Mouse (Mus musculus) CH12.LX (cell line): Measurements from ENCODE around the gene Aspn. TPM values are rescaled to one million over a fixed set of nuclear protein-coding genes. Genes with fewer than 3 reads are reported as not detected.

Experiments
- DNase-seq: peaks from one replicate; pipeline ENCODE4 v3.0.0-alpha.2; 2013; ENCODE audit errors: extremely low read depth
- H3K27ac ChIP-seq: 2 replicates; pipeline ENCODE4 v1.5.1; 2012; ENCODE audit warnings: low read depth, mild to moderate bottlenecking, control low read depth, moderate library complexity; ENCODE audit not compliant: insufficient read depth
- H3K27me3 ChIP-seq: replicated peaks from 2 replicates; pipeline ENCODE3; 2012; ENCODE audit warnings: inconsistent platforms
- H3K36me3 ChIP-seq, 2 experiments: replicated peaks in 1 of 2; 2 replicates each; pipeline versions ENCODE3 to v1.6.1; 2012; ENCODE audit warnings: inconsistent platforms in 1 of 2, low read length in 1 of 2, mild to moderate bottlenecking in 1 of 2, mixed read lengths in 1 of 2, moderate library complexity in 1 of 2; ENCODE audit not compliant: control insufficient read depth in 1 of 2, insufficient read depth in 1 of 2
- H3K4me1 ChIP-seq, 2 experiments: 2 replicates each; pipeline ENCODE4 v1.6.1; 2012; ENCODE audit warnings: inconsistent platforms in 1 of 2, moderate library complexity in 1 of 2; ENCODE audit not compliant: insufficient read depth in 2 of 2, control insufficient read depth in 1 of 2
- H3K4me2 ChIP-seq: 2 replicates; pipeline ENCODE4 v1.6.1; 2012; ENCODE audit warnings: low read depth, mild to moderate bottlenecking, control low read depth; ENCODE audit not compliant: poor library complexity, insufficient read depth, severe bottlenecking
- H3K4me3 ChIP-seq, 3 experiments: fragments of 150-350 bp in 1 of 3; sonication (generic) in 1 of 3; replicated peaks in 1 of 3; 2 replicates each; pipeline versions ENCODE3 to v1.5.1; 2011 to 2012; ENCODE audit warnings: low read depth in 2 of 3, low read length in 2 of 3, mild to moderate bottlenecking in 2 of 3, moderate library complexity in 2 of 3, control low read depth in 1 of 3, improper control_type of control experiment in 1 of 3, inconsistent platforms in 1 of 3, mixed read lengths in 1 of 3; ENCODE audit not compliant: poor library complexity in 1 of 3
- H3K79me2 ChIP-seq: replicated peaks from 2 replicates; pipeline ENCODE4 v1.6.1; 2012; ENCODE audit warnings: mild to moderate bottlenecking, moderate library complexity; ENCODE audit not compliant: control insufficient read depth, poor library complexity, insufficient read depth, severe bottlenecking; ENCODE audit errors: extremely low read depth
- H3K9ac ChIP-seq: 2 replicates; pipeline ENCODE4 v1.6.1; 2012; ENCODE audit warnings: low read depth, mild to moderate bottlenecking, control low read depth, moderate library complexity; ENCODE audit not compliant: insufficient read depth
- H3K9me3 ChIP-seq: replicated peaks from 2 replicates; pipeline ENCODE3; 2012; ENCODE audit warnings: low read length, inconsistent platforms, mixed read lengths
- BHLHE40 ChIP-seq: IDR thresholded peaks from 2 replicates; pipeline ENCODE4 v1.6.1; 2011; ENCODE audit warnings: mild to moderate bottlenecking, low read depth, low read length, improper control_type of control experiment
- CTCF ChIP-seq, 2 experiments: IDR thresholded peaks in 1 of 2; conservative IDR thresholded peaks in 1 of 2; 2 replicates each; pipeline ENCODE4 v1.5.1; 2011 to 2012; ENCODE audit warnings: low read depth in 2 of 2, low read length in 2 of 2, improper control_type of control experiment in 1 of 2, inconsistent platforms in 1 of 2, mild to moderate bottlenecking in 1 of 2, moderate library complexity in 1 of 2
- ELF1 ChIP-seq: IDR thresholded peaks from 2 replicates; pipeline ENCODE4 v1.6.1; 2014; ENCODE audit warnings: low read depth, mild to moderate bottlenecking, inconsistent platforms, low read length, improper control_type of control experiment
- GABPA ChIP-seq: IDR thresholded peaks from 2 replicates; pipeline ENCODE4 v1.6.1; 2012; ENCODE audit warnings: low read depth, low read length, improper control_type of control experiment, inconsistent platforms; ENCODE audit not compliant: insufficient replicate concordance
- MAFK ChIP-seq: IDR thresholded peaks from 2 replicates; pipeline ENCODE4 v1.6.1; 2011; ENCODE audit warnings: low read length, improper control_type of control experiment; ENCODE audit not compliant: insufficient replicate concordance
- MAX ChIP-seq: IDR thresholded peaks from 2 replicates; pipeline ENCODE4 v1.6.1; 2011; ENCODE audit warnings: low read length, improper control_type of control experiment
- MXI1 ChIP-seq: IDR thresholded peaks from 2 replicates; pipeline ENCODE4 v1.6.1; 2011; ENCODE audit warnings: mild to moderate bottlenecking, low read depth, low read length, improper control_type of control experiment
- MYC ChIP-seq: IDR thresholded peaks from 2 replicates; pipeline ENCODE4 v1.6.1; 2011; ENCODE audit warnings: low read depth, mild to moderate bottlenecking, improper control_type of control experiment, low read length
- NRF1 ChIP-seq: IDR thresholded peaks from 2 replicates; pipeline ENCODE4 v1.6.1; 2014; ENCODE audit warnings: low read depth, mild to moderate bottlenecking, inconsistent platforms, low read length, improper control_type of control experiment, moderate library complexity
- PAX5 ChIP-seq: IDR thresholded peaks from 2 replicates; pipeline ENCODE4 v1.6.1; 2012; ENCODE audit warnings: low read length, inconsistent platforms, mixed read lengths
- RAD21 ChIP-seq: IDR thresholded peaks from 2 replicates; pipeline ENCODE4 v1.6.1; 2011; ENCODE audit warnings: low read depth, mild to moderate bottlenecking, low read length, improper control_type of control experiment, moderate library complexity
- SMC3 ChIP-seq: IDR thresholded peaks from 2 replicates; pipeline ENCODE4 v1.6.1; 2011; ENCODE audit warnings: low read depth, low read length, improper control_type of control experiment
- USF1 ChIP-seq: IDR thresholded peaks from 2 replicates; pipeline ENCODE4 v1.6.1; 2014; ENCODE audit warnings: low read depth, mild to moderate bottlenecking, inconsistent platforms, low read length, improper control_type of control experiment
- ZC3H11A ChIP-seq: IDR thresholded peaks from 2 replicates; pipeline ENCODE4 v1.6.1; 2012; ENCODE audit warnings: low read depth, mild to moderate bottlenecking, inconsistent platforms, low read length, improper control_type of control experiment
- ZMIZ1 ChIP-seq: IDR thresholded peaks from 2 replicates; pipeline ENCODE4 v1.6.1; 2012; ENCODE audit warnings: low read depth, mild to moderate bottlenecking, inconsistent platforms, low read length, improper control_type of control experiment
- dilution Hi-C: fragments of 300-500 bp; cut with MboI; formaldehyde crosslinking; loops from 2 replicates; pipeline ENCODE4 v1.14.3; 2020; ENCODE audit warnings: low sequenced_read_pairs; ENCODE audit not compliant: extremely low pct_unique_long_range_greater_than_20kb, extremely low pct_ligation_motif_present
- in situ Hi-C: fragments of 300-500 bp; cut with MboI; formaldehyde crosslinking; loops from 3 replicates; pipeline ENCODE4 v1.14.3; 2019; ENCODE audit warnings: low sequenced_read_pairs, low pct_ligation_motif_present, low pct_unique_long_range_greater_than_20kb, mixed read lengths
- polyA plus RNA-seq: library from polyadenylated mRNA; unstranded; fragments of >175 nt; gene quantifications from 2 replicates; pipeline ENCODE4 v1.2.1, GENCODE M21; 2012; ENCODE audit warnings: low read depth; ENCODE audit not compliant: insufficient read length
- total RNA-seq, 2 experiments: library from RNA; depleted of rRNA; stranded (reverse); fragments of 300-350 nt in 1 of 2; fragments of >200 nt in 1 of 2; gene quantifications; 2 replicates each; pipeline ENCODE4 v1.2.3; 2012 to 2014

Aspn gene
- total and polyA plus RNA-seq, 3 experiments = 0.23 TPM; not detected in 2

DNA sequence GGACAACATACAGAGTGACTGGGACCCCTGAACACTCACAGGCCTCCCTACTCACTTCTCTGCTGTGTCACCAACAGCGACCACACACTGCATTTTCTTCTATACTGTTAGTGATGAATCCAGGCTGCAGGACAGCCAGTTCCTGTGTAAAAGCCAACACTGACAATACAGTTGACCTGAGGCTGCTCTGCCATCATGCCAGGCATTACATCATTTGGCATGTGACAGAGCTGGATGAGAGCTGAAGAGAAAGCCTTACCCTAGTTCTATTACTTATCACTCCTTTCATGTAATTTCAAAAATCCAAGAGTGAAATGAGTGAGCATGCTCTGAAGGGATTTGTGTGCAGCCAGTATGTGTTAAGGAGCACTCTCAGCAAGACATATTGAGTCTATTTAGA is 12.0 kb downstream of the Aspn start:
- H3K4me3 ChIP-seq = no peak overlapping the region
- no peaks in the 10 kb centered on the region for H3K4me1 ChIP-seq
- TF ChIP-seq BHLHE40 (no peak), ZMIZ1 (no peak), SMC3 (no peak), ZC3H11A (no peak), MAX (no peak), MYC (no peak), MXI1 (no peak), ELF1 (no peak), CTCF (conservative IDR thresholded peaks at IDR 0.05 in 1 of 2, IDR thresholded peaks at IDR 0.05 in 1 of 2; ENCODE audit: low read depth in 2 of 2, low read length in 2 of 2) (no peak), MAFK (no peak), GABPA (no peak), PAX5 (no peak), USF1 (no peak)
- TF ChIP-seq, all 38 proteins: peak for 0
- H3K27me3 ChIP-seq = no peaks in the 10 kb centered on the region
- H3K9ac ChIP-seq = no peak overlapping the region
- no peak overlapping the region for H3K27ac ChIP-seq
- in situ Hi-C loops = no loop called here
- peaks cover 0 to 2% of the 10 kb centered on the region in 2 experiments for H3K36me3 ChIP-seq
- H3K79me2 ChIP-seq = no peaks in the 10 kb centered on the region
- dilution Hi-C loops = no loop called here
- no peak for DNase-seq
- H3K9me3 ChIP-seq = no peaks in the 10 kb centered on the region
- no peak overlapping the region for H3K4me2 ChIP-seq

DNA sequence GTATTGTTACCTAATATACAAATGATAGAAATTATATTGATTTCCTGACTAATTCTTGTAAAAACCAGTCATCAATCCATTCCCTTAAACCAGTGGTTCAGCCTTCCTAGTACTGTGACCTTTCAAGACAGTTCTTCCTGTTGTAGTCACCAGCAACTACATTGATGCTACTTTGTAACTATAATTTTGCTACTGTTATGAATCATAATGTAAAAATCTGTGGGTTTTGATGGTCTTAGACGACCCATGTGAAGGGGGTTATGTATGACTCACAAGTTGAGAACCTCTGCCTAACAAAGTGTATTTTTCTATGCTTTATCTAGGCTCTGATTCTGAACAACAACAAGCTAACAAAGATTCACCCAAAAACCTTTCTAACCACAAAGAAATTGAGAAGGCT is 12.7 kb downstream of the Aspn start:
- no peak overlapping the region for H3K27ac ChIP-seq
- no peak for TF ChIP-seq RAD21
- H3K9me3 ChIP-seq = no peaks in the 10 kb centered on the region
- no peaks in the 10 kb centered on the region for H3K27me3 ChIP-seq
- no peaks in the 10 kb centered on the region for H3K4me1 ChIP-seq
- DNase-seq = no peak
- H3K4me3 ChIP-seq = no peak overlapping the region
- H3K79me2 ChIP-seq = no peaks in the 10 kb centered on the region
- dilution Hi-C loops (no loop called here), in situ Hi-C loops (no loop called here)
- no peak overlapping the region for H3K9ac ChIP-seq
- no peaks in the 10 kb centered on the region for H3K36me3 ChIP-seq
- no peak overlapping the region for H3K4me2 ChIP-seq

DNA sequence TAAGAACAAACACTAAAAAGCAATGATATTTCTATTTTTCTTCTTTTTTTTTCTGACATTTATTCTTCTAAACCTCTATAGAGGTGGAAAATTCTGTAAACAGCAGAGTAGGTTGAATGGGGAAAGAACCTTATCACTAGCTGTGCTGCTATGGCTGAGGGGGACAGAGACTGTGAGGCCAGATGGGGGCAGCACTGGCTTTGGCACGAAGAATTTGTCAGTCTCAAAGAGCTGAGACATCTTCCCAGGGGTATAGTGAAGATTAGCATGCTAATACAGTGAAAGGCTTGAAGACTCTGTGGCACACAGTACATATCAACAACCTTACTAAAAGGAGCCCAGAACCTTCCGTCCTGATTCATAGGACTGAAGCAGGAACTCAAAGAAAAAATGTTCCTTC is 14.9 kb downstream of the Aspn start:
- Histone ChIP-seq H3K9me3 (no peaks in the 10 kb centered on the region), H3K4me1 (no peaks in the 10 kb centered on the region), H3K27me3 (no peaks in the 10 kb centered on the region), H3K4me3 (no peak overlapping the region), H3K4me2 (no peak overlapping the region), H3K9ac (no peak overlapping the region), H3K36me3 (no peaks in the 10 kb centered on the region), H3K27ac (no peak overlapping the region), H3K79me2 (no peaks in the 10 kb centered on the region)
- TF ChIP-seq ELF1 (no peak), NRF1 (no peak), GABPA (no peak), RAD21 (peak; percentile 60), CTCF (conservative IDR thresholded peaks at IDR 0.05 in 1 of 2, IDR thresholded peaks at IDR 0.05 in 1 of 2; ENCODE audit: low read depth in 2 of 2, low read length in 2 of 2) (peak in 1 of 2 experiments; percentile 72; a peak in 2 of 4 replicates), SMC3 (peak; percentile 63)
- dilution Hi-C loops = no loop called here
- in situ Hi-C loops = no loop called here
- DNase-seq = peak; percentile 31
